ENCODE assay signal across 28 mouse cellular contexts in genomic region chr16:78725541-78725940, GRCm38 (mm10).
DNase-seq lines count a peak whose midpoint lies in the region; ATAC-seq and TF ChIP-seq lines count a peak whose summit lies in the region.
"Had no signal": no experiment of that assay in that cellular context is flagged by ENCODE, and none has a peak within 500 bp of the region (broad histone marks: within the 10 kb centered on the region; RNA-seq: fewer than 3 reads in every experiment).

No protein-coding gene starts in this region.

- H3K27ac ChIP-seq in forebrain, embryonic 14.5 days (ENCODE audit: low read depth, low read length): no peak overlapping the region
- no peak overlapping the region for H3K27ac ChIP-seq in forebrain, embryonic 11.5 days (ENCODE audit: low read depth, low read length)
- no peak overlapping the region for H3K27ac ChIP-seq in stomach, embryonic 14.5 days (ENCODE audit: low read length)
- no peak overlapping the region for H3K27ac ChIP-seq in stomach, postnatal 0 days (replicated peaks)
- H3K27ac ChIP-seq in limb, embryonic 14.5 days (replicated peaks; ENCODE audit: low read depth, low read length): no peak overlapping the region
- H3K27ac ChIP-seq: gastrocnemius, adult 2 months; hindbrain, embryonic 15.5 days; intestine, embryonic 15.5 days; left cerebral cortex, adult 2 months; liver, embryonic 12.5 days; neural tube, embryonic 13.5 days had no signal

- TF ChIP-seq CTCF in stomach, postnatal 0 days (IDR thresholded peaks at IDR 0.05; ENCODE audit: low read depth): no peak

- no peaks in the 10 kb centered on the region for H3K36me3 ChIP-seq in forebrain, embryonic 14.5 days (ENCODE audit: control insufficient read depth, insufficient read depth, low read length)
- no peaks in the 10 kb centered on the region for H3K36me3 ChIP-seq in forebrain, embryonic 11.5 days (ENCODE audit: control insufficient read depth, insufficient read depth, low read length)
- H3K36me3 ChIP-seq in stomach, embryonic 14.5 days (ENCODE audit: control insufficient read depth, insufficient read depth, low read length): no peaks in the 10 kb centered on the region
- no peaks in the 10 kb centered on the region for H3K36me3 ChIP-seq in stomach, postnatal 0 days (ENCODE audit: control insufficient read depth, insufficient read depth, low read length)
- H3K36me3 ChIP-seq in limb, embryonic 14.5 days (ENCODE audit: control insufficient read depth, insufficient read depth, low read length): no peaks in the 10 kb centered on the region
- H3K36me3 ChIP-seq: hindbrain, embryonic 15.5 days; intestine, embryonic 15.5 days; liver, embryonic 12.5 days; neural tube, embryonic 13.5 days had no signal

- no peak overlapping the region for H3K4me3 ChIP-seq in forebrain, embryonic 14.5 days (ENCODE audit: low read depth, low read length)
- H3K4me3 ChIP-seq in forebrain, embryonic 11.5 days (ENCODE audit: low read depth, low read length): no peak overlapping the region
- H3K4me3 ChIP-seq in stomach, embryonic 14.5 days (ENCODE audit: low read depth, low read length): no peak overlapping the region
- H3K4me3 ChIP-seq in stomach, postnatal 0 days (ENCODE audit: low read depth, low read length): no peak overlapping the region
- H3K4me3 ChIP-seq in limb, embryonic 14.5 days (replicated peaks; ENCODE audit: low read length): no peak overlapping the region
- H3K4me3 ChIP-seq: gastrocnemius, adult 2 months; hindbrain, embryonic 15.5 days; intestine, embryonic 15.5 days; left cerebral cortex, adult 2 months; liver, embryonic 12.5 days; neural tube, embryonic 13.5 days had no signal

- peak; percentile 44; the same call in 1 of the 2 replicates for ATAC-seq in forebrain, embryonic 14.5 days
- no peak for ATAC-seq in forebrain, embryonic 11.5 days (replicated peaks; ENCODE audit: low FRiP score)
- 0 out of 2 replicates have a peak, but pooled peaks have one; percentile 42 for ATAC-seq in stomach, embryonic 14.5 days (ENCODE audit: insufficient number of reproducible peaks, insufficient read depth, low FRiP score, low read depth)
- ATAC-seq in stomach, postnatal 0 days (ENCODE audit: low FRiP score, low TSS enrichment): no peak
- ATAC-seq in limb, embryonic 14.5 days (ENCODE audit: low FRiP score, low read depth): peak; percentile 69; the same call in 1 of the 2 replicates
- ATAC-seq: forebrain, embryonic 16.5 days; intestine, embryonic 15.5 days; liver, embryonic 12.5 days; Patski had no signal

- 77% methylated on average over 2 of the region's 2 CpGs for WGBS in forebrain, embryonic 14.5 days
- 75% methylated on average over 2 of the region's 2 CpGs for WGBS in forebrain, embryonic 11.5 days
- WGBS in stomach, embryonic 14.5 days: 70% methylated on average over 2 of the region's 2 CpGs
- 80% methylated on average over 2 of the region's 2 CpGs for WGBS in stomach, postnatal 0 days
- WGBS in limb, embryonic 14.5 days: 56% methylated on average over 2 of the region's 2 CpGs

- intact Hi-C loops in left cerebral cortex, postnatal 4 days (cut with DNase I): no loop called here

- no peaks in the 10 kb centered on the region for H3K4me1 ChIP-seq in forebrain, embryonic 14.5 days (ENCODE audit: control insufficient read depth, insufficient read depth, low read length)
- no peaks in the 10 kb centered on the region for H3K4me1 ChIP-seq in forebrain, embryonic 11.5 days (replicated peaks; ENCODE audit: control insufficient read depth, insufficient read depth, low read length)
- no peaks in the 10 kb centered on the region for H3K4me1 ChIP-seq in stomach, embryonic 14.5 days (ENCODE audit: control insufficient read depth, insufficient read depth, low read length)
- no peaks in the 10 kb centered on the region for H3K4me1 ChIP-seq in stomach, postnatal 0 days (replicated peaks; ENCODE audit: control insufficient read depth, insufficient read depth)
- H3K4me1 ChIP-seq in limb, embryonic 14.5 days (ENCODE audit: control insufficient read depth, insufficient read depth, low read length): no peaks in the 10 kb centered on the region
- H3K4me1 ChIP-seq: hindbrain, embryonic 15.5 days; intestine, embryonic 15.5 days; liver, embryonic 12.5 days; neural tube, embryonic 13.5 days had no signal

- no peak for TF ChIP-seq POLR2A in limb, embryonic 14.5 days (IDR thresholded peaks at IDR 0.05; ENCODE audit: borderline replicate concordance, extremely low read depth, insufficient read depth, insufficient read length)

- no peaks in the 10 kb centered on the region for H3K9me3 ChIP-seq in forebrain, embryonic 14.5 days (replicated peaks; ENCODE audit: control insufficient read depth, low read length)
- no peaks in the 10 kb centered on the region for H3K9me3 ChIP-seq in forebrain, embryonic 11.5 days (ENCODE audit: control insufficient read depth, low read length)
- H3K9me3 ChIP-seq in stomach, embryonic 14.5 days (ENCODE audit: control insufficient read depth, low read depth, low read length): no peaks in the 10 kb centered on the region
- H3K9me3 ChIP-seq in stomach, postnatal 0 days (ENCODE audit: control insufficient read depth, low read length): no peaks in the 10 kb centered on the region
- no peaks in the 10 kb centered on the region for H3K9me3 ChIP-seq in limb, embryonic 14.5 days (ENCODE audit: control insufficient read depth, low read length)
- H3K9me3 ChIP-seq: hindbrain, embryonic 15.5 days; intestine, embryonic 15.5 days; liver, embryonic 12.5 days; neural tube, embryonic 13.5 days had no signal

- peak; percentile 7 for DNase-seq in forebrain, embryonic 14.5 days (ENCODE audit: low spot score)
- no peak for DNase-seq in forebrain, embryonic 11.5 days (ENCODE audit: low spot score)
- DNase-seq in left cerebral cortex, postnatal 4 days: peak; percentile 30
- no peak for DNase-seq in left cerebral cortex, adult 18-20 months (ENCODE audit: low spot score in 2 of 2)
- no peak for DNase-seq in stomach, postnatal 0 days (ENCODE audit: low spot score)
- DNase-seq in limb, embryonic 14.5 days (ENCODE audit: low spot score): no peak
- DNase-seq in adrenal gland, adult 2 months: no peak
- DNase-seq: adrenal gland, postnatal 14 days; cerebellum, adult 11-12 months; gastrocnemius, adult 2 months; gastrocnemius, postnatal 36 days; heart, adult 18-20 months; heart, postnatal 4 days; kidney, adult 8-10 months; kidney, postnatal 25 days; lung, adult 2 months; lung, postnatal 10 days; thymus, adult 18-20 months; thymus, postnatal 25 days had no signal

- no peak overlapping the region for H3K9ac ChIP-seq in forebrain, embryonic 14.5 days (ENCODE audit: low read length)
- no peak overlapping the region for H3K9ac ChIP-seq in forebrain, embryonic 11.5 days (ENCODE audit: low read length)
- no peak overlapping the region for H3K9ac ChIP-seq in stomach, embryonic 14.5 days (replicated peaks; ENCODE audit: low read depth, low read length)
- H3K9ac ChIP-seq in stomach, postnatal 0 days (ENCODE audit: low read length): no peak overlapping the region
- H3K9ac ChIP-seq in limb, embryonic 14.5 days (ENCODE audit: low read depth, low read length, severe bottlenecking): no peak overlapping the region
- H3K9ac ChIP-seq: hindbrain, embryonic 15.5 days; intestine, embryonic 15.5 days; liver, embryonic 12.5 days; neural tube, embryonic 13.5 days had no signal

- no peak for TF ChIP-seq EP300 in stomach, postnatal 0 days (optimal IDR thresholded peaks at IDR 0.05)

- H3K4me2 ChIP-seq in forebrain, embryonic 14.5 days (ENCODE audit: low read length): no peak overlapping the region
- H3K4me2 ChIP-seq in forebrain, embryonic 11.5 days (ENCODE audit: low read depth, low read length, severe bottlenecking): no peak overlapping the region
- no peak overlapping the region for H3K4me2 ChIP-seq in stomach, embryonic 14.5 days (replicated peaks; ENCODE audit: low read depth, low read length)
- no peak overlapping the region for H3K4me2 ChIP-seq in stomach, postnatal 0 days (replicated peaks; ENCODE audit: low read depth)
- H3K4me2 ChIP-seq in limb, embryonic 14.5 days (replicated peaks; ENCODE audit: low read depth, low read length, severe bottlenecking): no peak overlapping the region
- H3K4me2 ChIP-seq: heart, embryonic 11.5 days; hindbrain, embryonic 15.5 days; intestine, embryonic 15.5 days; liver, embryonic 12.5 days; neural tube, embryonic 13.5 days had no signal

- no peaks in the 10 kb centered on the region for H3K27me3 ChIP-seq in forebrain, embryonic 14.5 days (replicated peaks; ENCODE audit: control insufficient read depth, insufficient read depth, low read length)
- H3K27me3 ChIP-seq in forebrain, embryonic 11.5 days (ENCODE audit: control insufficient read depth, insufficient read depth, low read length): no peaks in the 10 kb centered on the region
- H3K27me3 ChIP-seq in stomach, embryonic 14.5 days (ENCODE audit: control insufficient read depth, insufficient read depth, low read length): no peaks in the 10 kb centered on the region
- H3K27me3 ChIP-seq in stomach, postnatal 0 days (ENCODE audit: control insufficient read depth, insufficient read depth, low read length): no peaks in the 10 kb centered on the region
- no peaks in the 10 kb centered on the region for H3K27me3 ChIP-seq in limb, embryonic 14.5 days (ENCODE audit: control insufficient read depth, insufficient read depth, low read length)
- H3K27me3 ChIP-seq: hindbrain, embryonic 15.5 days; intestine, embryonic 15.5 days; liver, embryonic 12.5 days; neural tube, embryonic 13.5 days; Patski had no signal

Comparison
In these comparisons a context has a peak if more than half of its experiments do, and no peak if none do; other contexts are left out.
1. ATAC-seq: peak in forebrain, embryonic 14.5 days (single experiment), stomach, embryonic 14.5 days (single experiment) and limb, embryonic 14.5 days (single experiment); none in forebrain, embryonic 11.5 days (single experiment) and stomach, postnatal 0 days (single experiment).
2. DNase-seq: peak in forebrain, embryonic 14.5 days (single experiment) and left cerebral cortex, postnatal 4 days (single experiment); none in forebrain, embryonic 11.5 days (single experiment), left cerebral cortex, adult 18-20 months (0 of 2), stomach, postnatal 0 days (single experiment), limb, embryonic 14.5 days (single experiment) and adrenal gland, adult 2 months (single experiment).